18 mouse cellular contexts compared by ENCODE assay signal in the genomic region with DNA sequence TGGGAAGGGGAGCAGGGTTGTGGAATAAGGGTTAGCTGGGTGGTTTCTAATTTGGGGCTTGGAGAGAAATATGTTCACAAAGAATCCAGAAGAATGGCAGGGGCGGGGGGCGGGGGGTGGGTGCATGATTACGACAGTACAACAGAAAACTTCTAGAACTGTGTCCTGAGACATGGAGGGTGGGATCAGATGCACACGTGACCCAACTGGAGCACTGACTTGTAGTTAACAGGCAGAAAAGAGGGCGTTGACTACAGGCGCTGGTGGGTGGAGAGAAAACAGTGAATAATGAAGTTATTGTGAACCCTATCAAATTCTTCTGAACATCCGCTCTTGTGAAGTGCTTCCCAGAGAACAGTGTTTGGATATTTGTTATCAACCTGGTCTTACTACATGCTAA.
"Had no signal": no experiment of that assay in that cellular context is flagged by ENCODE, and none has a peak within 500 bp of the region (broad histone marks: within the 10 kb centered on the region; RNA-seq: fewer than 3 reads in every experiment).

No protein-coding gene starts in this region.

- H3K4me3 ChIP-seq: lung, embryonic 15.5 days; megakaryocyte, embryonic 14.5 days; midbrain, embryonic 13.5 days; midbrain, embryonic 15.5 days; neural tube, embryonic 12.5 days; stomach, embryonic 15.5 days had no signal

- H3K9ac ChIP-seq: liver, postnatal 0 days; lung, embryonic 15.5 days; midbrain, embryonic 13.5 days; midbrain, embryonic 15.5 days; neural tube, embryonic 12.5 days; stomach, embryonic 15.5 days had no signal

- H3K27me3 ChIP-seq: lung, embryonic 15.5 days; megakaryocyte, embryonic 14.5 days; midbrain, embryonic 13.5 days; midbrain, embryonic 15.5 days; neural tube, embryonic 12.5 days; stomach, embryonic 15.5 days had no signal

- ATAC-seq: liver, postnatal 0 days; lung, postnatal 0 days; midbrain, embryonic 13.5 days; midbrain, embryonic 15.5 days had no signal

- H3K36me3 ChIP-seq: lung, embryonic 15.5 days; midbrain, embryonic 13.5 days; midbrain, embryonic 15.5 days; neural tube, embryonic 12.5 days; stomach, embryonic 15.5 days had no signal

- H3K27ac ChIP-seq: lung, embryonic 15.5 days; macrophage; midbrain, embryonic 13.5 days; midbrain, embryonic 15.5 days; neural tube, embryonic 12.5 days; stomach, embryonic 15.5 days; stomach, postnatal 0 days had no signal

- H3K4me2 ChIP-seq: lung, embryonic 15.5 days; midbrain, embryonic 11.5 days; midbrain, embryonic 13.5 days; midbrain, embryonic 15.5 days; neural tube, embryonic 12.5 days; stomach, embryonic 15.5 days had no signal

- DNase-seq: liver, postnatal 0 days; lung, adult 2 months; lung, postnatal 14 days; lung, postnatal 36 days; right cerebral cortex, postnatal 14 days; thymus, adult 2 months; thymus, postnatal 25 days; thymus, postnatal 4 days had no signal

- H3K9me3 ChIP-seq: lung, embryonic 15.5 days; megakaryocyte, embryonic 14.5 days; midbrain, embryonic 13.5 days; midbrain, embryonic 15.5 days; neural tube, embryonic 12.5 days; stomach, embryonic 15.5 days had no signal
